Mouse (Mus musculus): ENCODE measurements around the gene Spib. TPM values are rescaled to one million over a fixed set of nuclear protein-coding genes. Genes with fewer than 3 reads are reported as not detected.

Spib gene
- 0.85 and 0.89 TPM in 2 replicates for polyA plus RNA-seq (2015; fragmentation: Nextera tagmentation; extraction: Ambion mirVana)

DNA sequence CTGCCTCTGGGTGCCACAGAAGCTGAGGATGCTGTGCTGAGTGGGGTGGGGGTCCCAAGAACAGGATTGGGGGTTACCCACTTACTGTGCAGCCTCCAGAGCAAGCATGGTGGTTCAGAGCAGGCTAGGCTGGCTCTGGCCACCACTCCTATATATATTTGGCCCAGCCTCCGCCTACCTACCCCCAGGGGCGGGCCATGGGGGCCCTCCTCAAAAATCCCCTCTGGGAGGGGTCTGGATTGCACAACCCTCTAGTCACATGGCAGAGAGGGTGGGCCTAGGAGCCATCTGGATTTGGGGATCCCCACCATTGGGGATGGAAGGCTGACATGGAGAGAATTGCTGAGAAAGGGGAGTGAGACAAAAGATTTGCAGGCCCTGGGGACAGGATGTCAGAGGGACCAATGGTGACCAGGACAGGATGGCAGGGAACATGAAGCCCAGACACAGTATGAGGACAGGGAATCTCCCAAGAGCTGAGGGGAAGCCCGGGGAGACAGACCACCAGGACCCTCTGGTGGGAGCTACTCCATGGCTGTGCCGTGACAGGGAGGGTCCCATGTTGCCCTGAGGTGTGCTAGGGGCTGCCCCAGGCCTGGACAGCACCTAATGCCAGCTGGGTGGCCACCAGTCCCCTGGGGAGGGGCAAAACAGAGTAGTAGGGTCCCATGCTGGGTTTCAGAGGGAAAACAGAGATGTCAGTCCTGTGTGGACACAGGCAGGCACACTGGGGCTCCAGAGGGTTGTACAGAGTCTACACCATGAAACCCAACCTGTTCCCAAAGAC lies at the start of gene Spib:
Spib (minus strand) TSS at position 126 of the 787 bp plus-strand sequence.
- no peak for ATAC-seq (ENCODE audit: insufficient read depth)
- Histone ChIP-seq H3K4me2 (no peak within 1 kb of the TSS), H3K9me3 (replicated peaks) (no peaks in the 10 kb centered on the region), H3K36me3 (replicated peaks) (peaks cover 51% of the 10 kb centered on the region), H3K4me3 (replicated peaks) (no peak within 1 kb of the TSS), H3K9ac (no peak within 1 kb of the TSS), H3K4me1 (replicated peaks) (peaks cover 19% of the 10 kb centered on the region), H3K27ac (replicated peaks) (no peak within 1 kb of the TSS), H3K27me3 (peaks cover 17% of the 10 kb centered on the region)
- WGBS (ENCODE audit: insufficient replicate concordance): 67% methylated on average over 4 of the region's 4 CpGs

DNA sequence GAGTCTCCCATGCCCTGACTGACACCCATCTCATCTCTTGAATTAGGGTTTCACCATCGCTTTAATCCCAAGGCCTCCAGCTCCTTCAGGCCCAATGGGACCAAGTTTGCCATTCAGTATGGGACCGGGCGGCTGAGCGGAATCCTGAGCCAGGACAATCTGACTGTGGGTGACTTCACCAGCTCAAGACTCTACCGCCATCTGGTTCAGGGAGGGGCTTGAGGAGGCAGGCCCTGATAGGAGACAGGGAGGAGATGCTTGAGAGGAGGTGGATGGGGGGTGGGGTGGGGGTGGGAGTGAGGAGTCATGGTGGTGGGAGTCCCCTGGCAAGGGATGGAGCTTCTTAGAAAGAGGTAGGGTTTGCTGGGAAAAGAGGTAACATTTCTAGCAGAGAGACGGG lies 49.8 kb upstream of the Spib start:
- H3K9ac ChIP-seq: no peak overlapping the region
- H3K36me3 ChIP-seq (replicated peaks): no peaks in the 10 kb centered on the region
- ATAC-seq (ENCODE audit: insufficient read depth): no peak
- peaks cover 43% of the 10 kb centered on the region for H3K27me3 ChIP-seq
- 0 out of 2 replicates have a peak, but pooled peaks cover 2% of the 10 kb centered on the region for H3K4me1 ChIP-seq (replicated peaks)
- H3K9me3 ChIP-seq (replicated peaks): no peaks in the 10 kb centered on the region
- H3K27ac ChIP-seq (replicated peaks): no peak overlapping the region
- WGBS (ENCODE audit: insufficient replicate concordance): 52% methylated on average over 6 of the region's 6 CpGs
- no peak overlapping the region for H3K4me3 ChIP-seq (replicated peaks)
- no peak overlapping the region for H3K4me2 ChIP-seq

DNA sequence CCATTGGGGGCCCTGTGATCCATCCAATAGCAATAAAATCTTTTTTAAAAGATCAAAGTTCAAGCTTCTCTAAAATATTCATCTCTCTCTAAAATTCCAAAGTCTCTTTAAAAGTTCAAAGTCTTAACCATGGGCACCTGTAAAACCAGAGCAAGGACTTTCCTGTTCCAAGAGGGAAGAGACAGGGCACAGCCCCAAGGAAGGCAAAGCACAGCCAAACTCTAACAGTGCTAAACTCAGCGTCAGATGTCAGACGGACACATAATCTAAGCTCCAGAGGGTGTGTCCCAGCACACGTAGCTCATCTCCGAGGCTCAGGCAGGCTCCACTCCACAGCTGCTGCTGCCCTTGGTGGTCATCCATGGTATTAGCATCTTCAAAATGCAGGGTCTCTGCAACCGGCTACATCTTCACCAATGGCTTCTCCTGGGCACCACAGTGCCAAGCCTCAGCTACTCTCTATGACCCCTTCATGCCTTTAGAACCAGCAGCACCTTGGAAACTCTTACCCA lies 44.5 kb upstream of the Spib start:
- Histone ChIP-seq H3K4me2 (no peak overlapping the region), H3K9me3 (replicated peaks) (no peaks in the 10 kb centered on the region), H3K36me3 (replicated peaks) (no peaks in the 10 kb centered on the region), H3K27me3 (0 out of 2 replicates have a peak, but pooled peaks cover 3% of the 10 kb centered on the region), H3K27ac (replicated peaks) (no peak overlapping the region), H3K4me1 (replicated peaks) (no peaks in the 10 kb centered on the region), H3K9ac (no peak overlapping the region), H3K4me3 (replicated peaks) (no peak overlapping the region)
- 31% methylated on average over 5 of the region's 5 CpGs for WGBS (ENCODE audit: insufficient replicate concordance)
- no peak for ATAC-seq (ENCODE audit: insufficient read depth)

DNA sequence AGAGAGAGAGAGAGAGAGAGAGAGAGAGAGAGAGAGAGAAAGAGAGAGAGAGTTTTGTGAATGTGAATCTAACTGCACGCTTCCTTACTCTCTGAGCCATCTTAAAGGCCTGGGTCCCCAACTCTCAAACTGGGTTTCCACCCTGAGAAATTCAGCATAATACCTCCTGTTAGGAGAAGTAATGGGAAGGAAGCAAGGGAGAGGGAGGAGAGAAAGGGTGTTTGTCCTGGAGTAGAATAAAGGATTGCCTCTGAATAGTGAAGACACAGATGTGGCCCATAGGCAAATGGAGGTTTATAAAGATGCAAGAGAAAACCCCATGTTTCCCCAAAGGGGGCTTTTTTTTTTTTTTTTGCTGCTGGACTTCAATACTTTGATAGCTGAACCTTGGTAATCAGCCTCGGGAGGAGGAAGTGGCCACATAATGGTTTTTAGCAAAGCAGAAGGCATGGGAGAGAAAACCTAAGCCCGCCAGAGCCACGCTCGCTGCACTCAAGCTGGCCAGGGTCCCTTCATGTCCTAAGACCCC lies 41.1 kb upstream of the Spib start:
- 0 out of 2 replicates have a peak overlapping the region, but pooled peaks have one; percentile 4 for H3K4me3 ChIP-seq (replicated peaks)
- H3K4me1 ChIP-seq (replicated peaks): no peaks in the 10 kb centered on the region
- no peak for ATAC-seq (ENCODE audit: insufficient read depth)
- no peak overlapping the region for H3K27ac ChIP-seq (replicated peaks)
- H3K4me2 ChIP-seq: peak overlapping the region; percentile 23; the same call in 1 of the 2 replicates
- no peaks in the 10 kb centered on the region for H3K36me3 ChIP-seq (replicated peaks)
- peaks cover 5% of the 10 kb centered on the region; the same call in 1 of the 2 replicates for H3K27me3 ChIP-seq
- H3K9ac ChIP-seq: no peak overlapping the region
- 50% methylated on average over 5 of the region's 5 CpGs for WGBS (ENCODE audit: insufficient replicate concordance)
- no peaks in the 10 kb centered on the region for H3K9me3 ChIP-seq (replicated peaks)

DNA sequence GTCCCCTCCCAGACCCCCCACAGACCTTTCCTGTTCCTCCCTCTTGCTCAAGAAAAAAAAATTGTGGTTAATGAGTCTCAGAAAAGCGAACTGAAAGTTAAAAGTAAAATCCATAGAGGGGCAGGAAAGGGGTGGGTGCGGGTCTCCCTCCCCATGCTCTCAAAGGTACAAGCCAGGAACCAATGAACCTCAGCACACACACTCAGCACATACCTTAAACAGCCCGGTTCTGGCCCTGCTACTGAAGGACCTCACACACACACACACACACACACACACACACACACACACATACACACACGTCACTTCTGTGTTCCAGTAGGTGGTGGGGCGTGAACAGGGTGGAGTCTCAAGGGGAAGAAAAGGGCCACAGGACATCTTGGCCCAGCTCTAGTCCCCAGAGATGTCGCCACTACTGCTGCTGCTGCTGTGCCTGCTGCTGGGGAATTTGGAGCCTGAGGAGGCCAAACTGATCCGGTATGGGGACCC lies 40.4 kb upstream of the Spib start, which contains the start of gene Napsa:
Napsa (plus strand) TSS at position 168 of the 489 bp plus-strand sequence.
- Histone ChIP-seq H3K36me3 (replicated peaks) (no peaks in the 10 kb centered on the region), H3K4me2 (no peak within 1 kb of the TSS; the same call in 1 of the 2 replicates), H3K27ac (replicated peaks) (no peak within 1 kb of the TSS), H3K9ac (no peak within 1 kb of the TSS), H3K9me3 (replicated peaks) (no peaks in the 10 kb centered on the region), H3K4me3 (replicated peaks) (0 out of 2 replicates have a peak within 1 kb of the TSS, but pooled peaks have one; percentile 15), H3K27me3 (peaks cover 5% of the 10 kb centered on the region; the same call in 1 of the 2 replicates), H3K4me1 (replicated peaks) (no peaks in the 10 kb centered on the region)
- peak; percentile 15; the same call in 1 of the 2 replicates for ATAC-seq (ENCODE audit: insufficient read depth)
- 13% methylated on average over 7 of the region's 7 CpGs for WGBS (ENCODE audit: insufficient replicate concordance)

DNA sequence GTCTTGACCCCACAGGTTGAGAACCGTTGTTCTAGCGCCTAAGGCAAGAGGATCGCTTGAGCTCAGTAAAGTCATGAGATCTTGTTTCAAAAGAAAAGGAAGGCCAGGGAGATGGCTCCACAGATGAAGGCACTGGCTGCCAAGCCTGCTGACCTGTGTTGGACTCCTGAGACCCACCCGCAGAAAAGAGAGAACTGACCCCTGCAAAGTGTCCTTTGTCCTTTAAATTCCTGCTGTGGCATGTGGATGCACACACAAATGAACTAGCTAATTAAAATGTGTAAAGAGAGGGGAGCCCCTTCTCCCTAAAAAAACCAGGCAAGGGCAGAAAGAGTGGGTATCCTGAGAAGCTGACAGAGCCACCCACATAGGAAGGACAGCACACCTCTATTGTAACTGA lies 39.9 kb upstream of the Spib start:
- Histone ChIP-seq H3K4me2 (no peak overlapping the region; the same call in 1 of the 2 replicates), H3K27ac (replicated peaks) (no peak overlapping the region), H3K4me3 (replicated peaks) (no peak overlapping the region), H3K4me1 (replicated peaks) (no peaks in the 10 kb centered on the region), H3K36me3 (replicated peaks) (no peaks in the 10 kb centered on the region), H3K27me3 (peaks cover 5% of the 10 kb centered on the region; the same call in 1 of the 2 replicates), H3K9me3 (replicated peaks) (no peaks in the 10 kb centered on the region), H3K9ac (no peak overlapping the region)
- ATAC-seq (ENCODE audit: insufficient read depth): no peak
- 73% methylated on average over 4 of the region's 4 CpGs for WGBS (ENCODE audit: insufficient replicate concordance)

DNA sequence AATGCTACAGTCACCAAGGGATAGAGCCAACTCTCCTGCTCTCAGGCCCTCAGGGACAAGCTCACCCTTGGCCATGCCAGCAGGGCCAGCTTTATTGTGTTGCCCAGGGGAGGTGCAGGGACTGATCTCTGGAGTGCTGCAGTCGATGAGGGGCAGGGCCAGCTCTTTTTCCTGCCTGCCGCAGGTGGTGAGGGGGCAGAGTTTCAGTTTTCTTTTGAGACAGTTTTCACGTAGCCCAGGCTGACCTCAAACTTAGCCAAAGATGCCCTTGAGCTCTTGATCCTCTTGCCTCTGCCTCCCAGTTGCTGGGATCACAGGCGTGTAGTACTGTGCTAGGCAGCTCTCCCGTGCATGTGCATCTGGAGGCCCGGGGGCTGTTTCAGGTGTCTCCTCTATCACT lies 39.1 kb upstream of the Spib start:
- no peak for ATAC-seq (ENCODE audit: insufficient read depth)
- no peak overlapping the region for H3K4me2 ChIP-seq
- H3K27ac ChIP-seq (replicated peaks): no peak overlapping the region
- peaks cover 5% of the 10 kb centered on the region; the same call in 1 of the 2 replicates for H3K27me3 ChIP-seq
- no peaks in the 10 kb centered on the region for H3K9me3 ChIP-seq (replicated peaks)
- H3K9ac ChIP-seq: no peak overlapping the region
- no peaks in the 10 kb centered on the region for H3K36me3 ChIP-seq (replicated peaks)
- no peaks in the 10 kb centered on the region for H3K4me1 ChIP-seq (replicated peaks)
- WGBS (ENCODE audit: insufficient replicate concordance): 54% methylated on average over 6 of the region's 6 CpGs
- H3K4me3 ChIP-seq (replicated peaks): no peak overlapping the region

DNA sequence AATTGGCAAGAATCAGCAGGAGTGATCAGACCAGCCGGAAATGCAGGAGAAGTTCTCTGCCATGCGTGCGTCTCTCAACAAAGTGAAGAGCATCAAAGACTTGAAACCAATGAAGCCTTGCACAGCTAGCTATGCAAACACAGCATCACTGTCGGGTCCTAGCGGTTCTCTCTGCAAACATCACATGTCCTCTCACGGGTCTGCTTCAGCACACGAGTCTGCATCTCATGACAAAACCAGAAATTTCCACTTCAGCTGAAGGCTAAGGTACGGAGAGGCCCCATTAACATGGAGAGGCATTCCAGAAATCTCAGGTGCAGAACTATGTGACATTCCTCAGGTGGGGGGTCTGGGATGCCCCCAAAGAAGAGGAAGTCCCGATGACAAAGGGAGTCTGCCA lies 36.9 kb upstream of the Spib start:
- WGBS (ENCODE audit: insufficient replicate concordance): 50% methylated on average over 9 of the region's 9 CpGs

DNA sequence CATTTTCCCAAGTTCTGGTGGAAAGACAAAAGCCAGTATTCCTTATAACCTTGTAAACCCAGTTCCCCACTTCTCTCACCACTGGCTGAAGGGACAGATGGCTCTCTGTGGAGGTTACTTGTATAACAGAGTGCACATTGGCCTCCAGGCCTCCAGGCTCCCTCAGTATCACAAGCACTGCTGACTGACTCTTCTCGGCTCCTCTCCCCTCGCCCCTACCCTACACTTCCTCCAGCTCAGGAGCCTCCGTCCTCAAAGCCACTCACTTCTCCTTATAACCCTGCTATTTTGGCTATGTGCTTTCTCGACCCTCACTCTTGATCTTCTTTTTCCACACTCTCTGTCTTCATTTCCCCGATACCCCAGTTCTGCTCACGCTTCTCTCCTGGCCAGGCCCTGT lies 33.5 kb upstream of the Spib start:
- ATAC-seq (ENCODE audit: insufficient read depth): no peak
- WGBS (ENCODE audit: insufficient replicate concordance): 37% methylated on average over 6 of the region's 6 CpGs

More for the DNA sequence above, 36.9 kb upstream of the Spib start:
- Histone ChIP-seq H3K4me2 (no peak overlapping the region), H3K36me3 (replicated peaks) (no peaks in the 10 kb centered on the region), H3K9ac (no peak overlapping the region), H3K4me3 (replicated peaks) (no peak overlapping the region), H3K9me3 (replicated peaks) (no peaks in the 10 kb centered on the region), H3K27me3 (peaks cover 5% of the 10 kb centered on the region; the same call in 1 of the 2 replicates), H3K4me1 (replicated peaks) (no peaks in the 10 kb centered on the region), H3K27ac (replicated peaks) (no peak overlapping the region)
- no peak for ATAC-seq (ENCODE audit: insufficient read depth)

DNA sequence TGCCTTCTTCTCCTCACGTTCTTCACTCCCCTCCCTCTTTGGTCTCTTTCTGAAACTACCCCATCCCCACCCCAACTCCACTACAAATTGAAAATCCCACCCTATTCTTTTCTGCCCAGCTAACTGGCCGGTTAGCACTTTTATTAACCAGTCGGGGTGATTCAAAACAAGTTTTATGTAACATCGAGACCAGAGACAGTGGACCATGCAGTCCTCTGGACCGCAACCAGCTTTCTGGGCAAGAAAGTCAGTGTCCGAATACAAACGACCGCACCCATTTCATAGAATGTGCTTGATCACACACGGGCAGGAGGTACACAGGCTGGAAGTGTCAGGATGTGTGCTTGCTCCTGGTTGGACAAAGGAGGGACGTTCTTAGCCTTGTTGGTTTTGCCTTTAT lies 32.6 kb upstream of the Spib start:
- 70% methylated on average over 10 of the region's 10 CpGs for WGBS (ENCODE audit: insufficient replicate concordance)
- Histone ChIP-seq H3K4me3 (replicated peaks) (no peak overlapping the region), H3K36me3 (replicated peaks) (no peaks in the 10 kb centered on the region), H3K27ac (replicated peaks) (no peak overlapping the region), H3K4me2 (no peak overlapping the region), H3K27me3 (0 out of 2 replicates have a peak, but pooled peaks cover 3% of the 10 kb centered on the region), H3K4me1 (replicated peaks) (no peaks in the 10 kb centered on the region), H3K9me3 (replicated peaks) (no peaks in the 10 kb centered on the region), H3K9ac (no peak overlapping the region)
- ATAC-seq (ENCODE audit: insufficient read depth): no peak

More for the DNA sequence above, 33.5 kb upstream of the Spib start:
- no peak overlapping the region for H3K4me3 ChIP-seq (replicated peaks)
- H3K36me3 ChIP-seq (replicated peaks): no peaks in the 10 kb centered on the region
- no peak overlapping the region for H3K27ac ChIP-seq (replicated peaks)
- H3K9ac ChIP-seq: no peak overlapping the region
- no peaks in the 10 kb centered on the region for H3K9me3 ChIP-seq (replicated peaks)
- no peaks in the 10 kb centered on the region for H3K4me1 ChIP-seq (replicated peaks)
- peaks cover 3% of the 10 kb centered on the region; the same call in 1 of the 2 replicates for H3K27me3 ChIP-seq
- no peak overlapping the region for H3K4me2 ChIP-seq

DNA sequence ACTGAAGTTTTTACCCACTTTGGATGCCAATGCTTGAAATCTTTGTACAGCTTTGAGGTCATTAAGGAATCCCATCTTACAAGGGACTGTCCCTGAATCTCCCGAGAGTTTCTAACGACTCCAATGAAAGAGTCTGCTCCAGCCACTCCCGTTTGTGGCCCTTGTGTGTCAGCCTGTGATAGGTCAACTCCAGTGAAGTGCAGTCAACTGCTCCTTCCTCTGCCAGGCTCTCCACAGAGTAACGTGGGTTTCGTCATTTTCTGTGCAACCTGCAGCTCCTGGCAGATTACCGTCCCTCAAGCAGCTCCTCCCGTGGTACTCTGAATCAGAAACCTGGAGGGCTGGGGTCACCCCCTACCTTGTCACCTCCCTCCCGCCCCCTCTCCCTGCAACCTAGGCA lies 31.4 kb upstream of the Spib start:
- H3K9ac ChIP-seq: no peak overlapping the region
- H3K27me3 ChIP-seq: peaks cover 3% of the 10 kb centered on the region; the same call in 1 of the 2 replicates
- H3K9me3 ChIP-seq (replicated peaks): no peaks in the 10 kb centered on the region
- no peaks in the 10 kb centered on the region for H3K36me3 ChIP-seq (replicated peaks)
- WGBS (ENCODE audit: insufficient replicate concordance): 32% methylated on average over 8 of the region's 8 CpGs
- no peak overlapping the region for H3K4me3 ChIP-seq (replicated peaks)
- ATAC-seq (ENCODE audit: insufficient read depth): no peak
- H3K4me2 ChIP-seq: no peak overlapping the region
- H3K27ac ChIP-seq (replicated peaks): no peak overlapping the region
- no peaks in the 10 kb centered on the region for H3K4me1 ChIP-seq (replicated peaks)

Measured in liver, embryonic 15.5 days (tissue).